ENCODE assay signal across 8 mouse cellular contexts in genomic region chr1:156217393-156217792, GRCm38 (mm10). TPM values are rescaled to one million over a fixed set of nuclear protein-coding genes. Genes with fewer than 3 reads are reported as not detected.
DNase-seq lines count a peak whose midpoint lies in the region; ATAC-seq lines count a peak whose summit lies in the region.
"Had no signal": no experiment of that assay in that cellular context is flagged by ENCODE, and none has a peak within 500 bp of the region (broad histone marks: within the 10 kb centered on the region; RNA-seq: fewer than 3 reads in every experiment).

No protein-coding gene starts in this region.

- H3K9me3 ChIP-seq in intestine, embryonic 15.5 days = no peaks in the 10 kb centered on the region

- H3K36me3 ChIP-seq in intestine, embryonic 15.5 days = no peaks in the 10 kb centered on the region

- H3K9ac ChIP-seq in intestine, embryonic 15.5 days = no peak overlapping the region

- peak; percentile 78 for ATAC-seq in erythroblast, adult 5-6 weeks (replicated peaks; ENCODE audit: low FRiP score, poor library complexity, severe bottlenecking)
- peak; percentile 89 for ATAC-seq in intestine, embryonic 15.5 days
- no peak for ATAC-seq in activated CD4-positive, CD25-positive, alpha-beta regulatory T cell, adult 4 months

- H3K4me2 ChIP-seq in intestine, embryonic 15.5 days (replicated peaks) = no peak overlapping the region

- WGBS in intestine, embryonic 15.5 days = 23% methylated on average over 3 of the region's 3 CpGs

- no peak overlapping the region for H3K4me3 ChIP-seq in intestine, embryonic 15.5 days (replicated peaks)

- no peak overlapping the region for H3K27ac ChIP-seq in intestine, embryonic 15.5 days

- H3K4me1 ChIP-seq in intestine, embryonic 15.5 days (replicated peaks) = peaks cover 11% of the 10 kb centered on the region

- peak; percentile 43 for DNase-seq in 3134 (ENCODE audit: extremely low read depth, insufficient read length, low spot score)
- DNase-seq in 416B (ENCODE audit: low read depth) = peak; percentile 77
- DNase-seq in spleen, postnatal 4 days (ENCODE audit: low spot score in 2 of 2) = peak; percentile 67 to 71
- no peak for DNase-seq in adipocyte (ENCODE audit: low spot score)

- H3K27me3 ChIP-seq in intestine, embryonic 15.5 days (replicated peaks) = no peaks in the 10 kb centered on the region

RNA-seq across cellular contexts. Expression of gene Fam163a, which starts 12.6 kb away (rescaled TPM):
- total RNA-seq in erythroblast, adult 5-6 weeks (2015; ENCODE audit: low replicate concordance) = not detected in 2 replicates
- total RNA-seq in erythroblast, adult 5-6 weeks (2017; ENCODE audit: low replicate concordance) = not detected in 2 replicates
- polyA plus RNA-seq in intestine, embryonic 15.5 days (2015; fragmentation: Nextera tagmentation; extraction: Ambion mirVana) = 5.7 and 6.3 TPM in 2 replicates
- polyA plus RNA-seq in activated CD4-positive, CD25-positive, alpha-beta regulatory T cell, adult 4 months (2017; shearing (Covaris generic)) = not detected
- polyA plus RNA-seq: gonadal fat pad, adult 2 months had no signal
